Mouse (Mus musculus): ENCODE results near the gene Srrm4.

DNA sequence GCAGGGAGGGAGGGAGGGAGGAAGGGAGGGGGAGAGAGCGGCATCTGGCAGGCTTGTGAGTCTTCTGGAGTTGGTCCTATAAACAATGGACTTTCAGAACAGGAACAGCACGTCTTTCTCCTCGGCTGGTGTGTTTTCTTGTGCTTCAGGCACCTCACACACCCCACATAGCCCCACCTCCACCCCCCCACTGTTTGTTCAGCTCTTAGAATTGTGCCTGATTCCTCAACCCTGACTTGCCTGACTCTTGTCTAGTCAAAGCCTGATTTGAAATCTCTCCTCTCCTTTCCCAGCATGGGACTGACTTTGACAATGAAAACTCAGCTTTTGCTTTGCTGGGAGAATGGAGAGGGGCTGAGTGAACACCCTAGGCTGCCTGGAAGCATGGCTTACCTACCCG, 184.3 kb downstream of the Srrm4 start:
- TF ChIP-seq CTCF (IDR thresholded peaks at IDR 0.05; ENCODE audit: low read depth) (no peak), EP300 (IDR thresholded peaks at IDR 0.05; ENCODE audit: low read depth) (no peak)
